Mouse (Mus musculus) ES-Bruce4 (cell line): ENCODE data around the gene Pbld1.

Experiments
- CTCF ChIP-seq: IDR thresholded peaks from one replicate; pipeline ENCODE4 v1.8.1; 2011; ENCODE audit warnings: low read depth, low read length
- EP300 ChIP-seq: IDR thresholded peaks from 2 replicates; pipeline ENCODE4 v1.6.1; 2011; ENCODE audit warnings: low read depth, low read length; ENCODE audit not compliant: insufficient read depth
- POLR2A ChIP-seq: IDR thresholded peaks from one replicate; pipeline ENCODE4 v1.8.1; 2011; ENCODE audit warnings: low read length; ENCODE audit not compliant: insufficient read depth

DNA sequence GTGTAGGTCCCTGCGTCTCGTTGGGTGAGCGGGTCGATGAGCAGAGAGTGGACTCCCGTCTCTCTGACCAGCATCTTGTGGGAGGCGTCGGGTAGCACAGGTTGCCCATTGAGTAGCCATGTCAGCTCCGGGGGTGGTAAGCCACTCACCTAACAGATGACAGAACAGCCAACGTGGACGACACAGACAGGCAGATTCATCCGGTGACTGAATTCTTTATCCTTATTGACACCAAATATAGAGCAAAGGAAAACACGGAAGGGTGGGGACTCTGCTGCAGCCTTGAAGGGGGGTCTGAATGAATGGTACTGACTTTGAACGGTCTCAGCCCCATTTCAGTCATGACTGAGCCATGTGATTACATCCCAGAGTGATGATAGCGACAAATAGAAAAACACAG, 62.0 kb downstream of the Pbld1 start:
- TF ChIP-seq POLR2A (no peak), EP300 (no peak), CTCF (no peak)
